Mouse (Mus musculus) thymus, postnatal 14 days (tissue): ENCODE data around the gene Zfc3h1.

Source experiments
- DNase-seq: peaks from one replicate; pipeline ENCODE4 v3.0.0; 2021

Zfc3h1 gene

DNA sequence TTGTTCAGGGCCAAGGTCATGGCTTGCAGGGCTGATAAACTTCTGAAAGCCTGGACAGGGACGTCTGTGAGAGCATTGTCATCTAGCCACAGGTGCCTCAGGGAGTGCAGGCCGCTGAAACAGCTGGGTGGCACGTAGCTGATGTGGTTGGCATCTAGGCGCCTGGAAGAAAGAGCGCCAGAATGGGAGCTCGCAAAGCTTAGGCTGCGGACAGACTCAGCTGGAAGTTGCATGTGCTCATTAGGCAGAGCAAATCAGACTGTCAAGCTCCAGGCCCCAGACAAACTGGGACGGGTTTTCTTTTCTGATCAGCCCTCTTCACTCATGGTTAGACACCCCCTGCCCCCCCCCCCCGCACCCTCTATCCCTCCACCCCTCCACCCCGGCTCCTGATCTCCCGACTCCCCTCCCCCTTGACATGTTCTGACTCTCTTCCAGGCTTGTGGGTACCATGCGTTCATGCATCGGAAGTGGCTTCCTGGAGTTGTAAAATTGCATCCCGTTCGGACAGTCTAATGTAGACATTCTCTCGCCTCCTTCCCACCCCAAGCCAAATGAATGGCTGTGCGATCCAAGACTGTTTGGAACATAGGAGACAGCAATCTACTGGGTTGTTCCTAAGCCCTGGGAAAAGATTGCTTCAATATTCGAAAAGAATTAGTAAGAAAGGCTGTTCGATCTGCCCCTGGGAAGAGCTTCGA lies 93.8 kb downstream of the Zfc3h1 start:
- no peak for DNase-seq
